Comparison of ENCODE assay signal across 9 mouse cellular contexts in the genomic region with DNA sequence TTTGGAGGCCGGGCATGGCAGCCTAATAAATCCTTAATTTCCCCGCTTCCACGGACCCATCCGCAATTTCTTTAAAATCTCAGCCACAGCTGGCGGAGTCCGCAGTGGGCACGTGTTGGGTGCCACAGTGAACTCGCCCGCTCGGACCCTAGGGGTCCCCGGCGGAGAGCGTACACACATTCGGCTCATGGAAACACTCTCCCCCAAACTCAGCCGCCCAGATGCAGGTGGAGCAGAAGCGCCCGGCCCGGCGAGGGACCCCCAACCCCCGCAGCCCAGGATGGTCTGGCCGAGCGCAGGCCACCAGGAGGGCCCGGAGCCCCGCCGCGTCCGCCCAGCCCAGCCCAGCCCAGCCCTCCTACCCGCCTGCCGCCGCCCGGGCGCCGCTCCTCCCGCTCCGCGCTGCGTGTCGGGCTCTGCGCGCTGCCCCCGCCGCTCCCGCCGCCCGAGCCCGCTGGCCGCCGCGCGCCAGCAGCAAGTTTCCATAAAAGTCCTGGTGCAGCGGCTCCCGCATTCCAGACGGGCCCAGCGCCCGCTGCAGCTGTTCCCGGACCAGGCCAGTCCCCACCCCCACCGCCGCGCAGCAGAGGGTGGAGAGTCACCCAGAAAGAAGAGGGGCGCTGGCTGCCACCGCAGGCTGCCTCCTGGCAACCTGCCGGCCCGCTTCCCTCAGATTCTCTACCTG. TPM values are rescaled to one million over a fixed set of nuclear protein-coding genes. Genes with fewer than 3 reads are reported as not detected.
A peak's percentile ranks its signal among the peaks of the same experiment; 100 is the strongest.
DNase-seq lines count a peak whose midpoint lies in the region; ATAC-seq lines count a peak whose summit lies in the region.
"Had no signal": no experiment of that assay in that cellular context is flagged by ENCODE, and none has a peak within 500 bp of the region (broad histone marks: within the 10 kb centered on the region; RNA-seq: fewer than 3 reads in every experiment).

No protein-coding gene starts in this region.

- no peaks in the 10 kb centered on the region for H3K9me3 ChIP-seq in embryonic facial prominence, embryonic 11.5 days (replicated peaks; ENCODE audit: control insufficient read depth, low read length)
- no peaks in the 10 kb centered on the region for H3K9me3 ChIP-seq in liver, embryonic 16.5 days (replicated peaks; ENCODE audit: control insufficient read depth, low read length)
- no peaks in the 10 kb centered on the region for H3K9me3 ChIP-seq in neural tube, embryonic 13.5 days

- H3K36me3 ChIP-seq in embryonic facial prominence, embryonic 11.5 days (replicated peaks; ENCODE audit: control insufficient read depth, insufficient read depth, low read depth, low read length) = no peaks in the 10 kb centered on the region
- no peaks in the 10 kb centered on the region for H3K36me3 ChIP-seq in liver, embryonic 16.5 days (ENCODE audit: control insufficient read depth, insufficient read depth)
- no peaks in the 10 kb centered on the region for H3K36me3 ChIP-seq in neural tube, embryonic 13.5 days

- H3K27ac ChIP-seq in embryonic facial prominence, embryonic 11.5 days (replicated peaks; ENCODE audit: low read depth, low read length) = peak overlapping the region; percentile 20; the same call in 1 of the 2 replicates
- H3K27ac ChIP-seq in liver, embryonic 16.5 days (ENCODE audit: low read length) = no peak overlapping the region
- H3K27ac ChIP-seq in neural tube, embryonic 13.5 days (replicated peaks) = no peak overlapping the region; the same call in 1 of the 2 replicates

- peak; percentile 69 for ATAC-seq in frontal cortex, adult (ENCODE audit: low TSS enrichment)
- peak; percentile 82 for ATAC-seq in embryonic facial prominence, embryonic 11.5 days (replicated peaks; ENCODE audit: insufficient number of reproducible peaks, low FRiP score, low TSS enrichment, low read depth)
- ATAC-seq in liver, embryonic 16.5 days (ENCODE audit: low read depth) = peak; percentile 58
- ATAC-seq in neural tube, embryonic 13.5 days (ENCODE audit: low read depth) = peak; percentile 84

- no peak for DNase-seq in frontal cortex, postnatal 25 days (ENCODE audit: low spot score in 2 of 2)
- peak; percentile 75 for DNase-seq in embryonic facial prominence, embryonic 11.5 days (ENCODE audit: low spot score)
- DNase-seq in heart, adult 9 months (ENCODE audit: low spot score in 2 of 2) = peak; percentile 84 to 86
- peak; percentile 53 to 59 for DNase-seq in kidney, adult 8-10 months
- peak; percentile 59 for DNase-seq in urinary bladder, postnatal 25 days (ENCODE audit: low spot score)

- peaks cover 9% of the 10 kb centered on the region for H3K27me3 ChIP-seq in embryonic facial prominence, embryonic 11.5 days (ENCODE audit: control insufficient read depth, insufficient read depth, low read length)
- H3K27me3 ChIP-seq in liver, embryonic 16.5 days (ENCODE audit: control insufficient read depth, insufficient read depth, low read depth, low read length) = peaks cover 56% of the 10 kb centered on the region
- H3K27me3 ChIP-seq in neural tube, embryonic 13.5 days = peaks cover 45% of the 10 kb centered on the region
- H3K27me3 ChIP-seq: CH12.LX had no signal

- 1% methylated on average over 59 of the region's 63 CpGs for WGBS in embryonic facial prominence, embryonic 11.5 days
- WGBS in liver, embryonic 16.5 days (ENCODE audit: insufficient replicate concordance) = 1% methylated on average over 57 of the region's 63 CpGs
- under 1% methylated on average over 63 of the region's 63 CpGs for WGBS in neural tube, embryonic 13.5 days

- peaks cover 3% of the 10 kb centered on the region; the same call in 1 of the 2 replicates for H3K4me1 ChIP-seq in embryonic facial prominence, embryonic 11.5 days (ENCODE audit: control insufficient read depth, insufficient read depth, low read length)
- peaks cover 6% of the 10 kb centered on the region for H3K4me1 ChIP-seq in liver, embryonic 16.5 days (ENCODE audit: control insufficient read depth, low read depth, low read length)
- peaks cover 27% of the 10 kb centered on the region for H3K4me1 ChIP-seq in neural tube, embryonic 13.5 days (replicated peaks)

- H3K4me2 ChIP-seq in embryonic facial prominence, embryonic 11.5 days (ENCODE audit: low read depth, low read length) = peak overlapping the region; percentile 99
- H3K4me2 ChIP-seq in liver, embryonic 16.5 days (ENCODE audit: low read depth, low read length) = peak overlapping the region; percentile 62
- H3K4me2 ChIP-seq in neural tube, embryonic 13.5 days = peak overlapping the region; percentile 99

- peak overlapping the region; percentile 62 for H3K4me3 ChIP-seq in embryonic facial prominence, embryonic 11.5 days (ENCODE audit: low read depth, low read length)
- peak overlapping the region; percentile 60 for H3K4me3 ChIP-seq in liver, embryonic 16.5 days (ENCODE audit: low read depth, low read length)
- H3K4me3 ChIP-seq in neural tube, embryonic 13.5 days = peak overlapping the region; percentile 49

- peak overlapping the region; percentile 72 for H3K9ac ChIP-seq in embryonic facial prominence, embryonic 11.5 days (replicated peaks; ENCODE audit: low read length)
- H3K9ac ChIP-seq in liver, embryonic 16.5 days (ENCODE audit: low read depth, low read length) = peak overlapping the region; percentile 54
- H3K9ac ChIP-seq in neural tube, embryonic 13.5 days = peak overlapping the region; percentile 68

RNA-seq across cellular contexts. Expression of a gene that starts 0.7 kb away (rescaled TPM):
- polyA plus RNA-seq in embryonic facial prominence, embryonic 11.5 days (2014; fragmentation: Nextera tagmentation; extraction: Ambion mirVana) = 4.9 and 5.3 TPM in 2 replicates
- polyA plus RNA-seq in liver, embryonic 16.5 days (2015; fragmentation: Nextera tagmentation; extraction: Ambion mirVana) = 1.3 and 1.9 TPM in 2 replicates
- 2.1 and 4.0 TPM in 2 replicates for polyA plus RNA-seq in neural tube, embryonic 13.5 days (2015; fragmentation: Nextera tagmentation; extraction: Ambion mirVana)

RNA-seq across cellular contexts. Expression of a gene that starts 55.3 kb away (rescaled TPM):
- 419 and 482 TPM in 2 replicates for polyA plus RNA-seq in embryonic facial prominence, embryonic 11.5 days (2014; fragmentation: Nextera tagmentation; extraction: Ambion mirVana)
- 53.0 and 58.0 TPM in 2 replicates for polyA plus RNA-seq in liver, embryonic 16.5 days (2015; fragmentation: Nextera tagmentation; extraction: Ambion mirVana)
- 267 and 280 TPM in 2 replicates for polyA plus RNA-seq in neural tube, embryonic 13.5 days (2015; fragmentation: Nextera tagmentation; extraction: Ambion mirVana)

RNA-seq across cellular contexts. Expression of a gene that starts 55.4 kb away (rescaled TPM):
- 31.1 and 32.6 TPM in 2 replicates for polyA plus RNA-seq in embryonic facial prominence, embryonic 11.5 days (2014; fragmentation: Nextera tagmentation; extraction: Ambion mirVana)
- 37.1 and 39.3 TPM in 2 replicates for polyA plus RNA-seq in liver, embryonic 16.5 days (2015; fragmentation: Nextera tagmentation; extraction: Ambion mirVana)
- 38.5 and 43.4 TPM in 2 replicates for polyA plus RNA-seq in neural tube, embryonic 13.5 days (2015; fragmentation: Nextera tagmentation; extraction: Ambion mirVana)

Comparison
In these comparisons a context has a peak if more than half of its experiments do, and no peak if none do; other contexts are left out.
1. DNase-seq: peak in embryonic facial prominence, embryonic 11.5 days (single experiment), heart, adult 9 months (2 of 2), kidney, adult 8-10 months (2 of 2) and urinary bladder, postnatal 25 days (single experiment); none in frontal cortex, postnatal 25 days (0 of 2).
2. Peak in every context shown above with its lines, with median percentiles within 50 percentile points of each other: ATAC-seq, H3K4me2 ChIP-seq, H3K4me3 ChIP-seq and H3K9ac ChIP-seq.